Mouse (Mus musculus): ENCODE measurements around the gene Gbgt1.

- no peak for TF ChIP-seq CTCF (IDR thresholded peaks at IDR 0.05; ENCODE audit: low read depth, low read length)
- no peak for TF ChIP-seq POLR2A (IDR thresholded peaks at IDR 0.05; ENCODE audit: extremely low read depth, insufficient read depth, low read length)
Measured at GRCm38 (mm10) chr2:28518231-28518630, 21.5 kb downstream of the Gbgt1 start.

All from liver, adult 2 months (tissue).